Mouse (Mus musculus) thymus, postnatal 0 days (tissue): ENCODE measurements around the gene H2-Q4. TPM values are rescaled to one million over a fixed set of nuclear protein-coding genes. Genes with fewer than 3 reads are reported as not detected.
A peak's percentile ranks its signal among the peaks of the same experiment; 100 is the strongest.
"Not testable (repeated sequence)": the region's sequence is repeated elsewhere in the genome, so short reads cannot be mapped to it uniquely, and the experiment has no call there.

Source experiments
- DNase-seq: peaks from one replicate; pipeline ENCODE4 v3.0.0-alpha.2; 2015; ENCODE audit warnings: low spot score
- polyA plus RNA-seq: library from polyadenylated mRNA; unstranded; fragments of >200 nt; fragmentation: Nextera tagmentation; extraction: Ambion mirVana; gene quantifications from 2 replicates; pipeline ENCODE4 v1.2.1, GENCODE M21; 2015

Gene H2-Q4
- polyA plus RNA-seq, 1 experiment from 2014 or later = 18.4 TPM

- DNase-seq = not testable (repeated sequence)
Measured at GRCm38 (mm10) chr17:35419564-35419963, 40.1 kb downstream of the H2-Q4 start.

- peak; percentile 69 for DNase-seq
Measured at GRCm38 (mm10) chr17:35420206-35420810, 40.9 kb downstream of the H2-Q4 start.

GRCm38 (mm10) chr17:35421331-35421730, 41.9 kb downstream of the H2-Q4 start:
- not testable (repeated sequence) for DNase-seq

GRCm38 (mm10) chr17:35422360-35422759, 42.9 kb downstream of the H2-Q4 start:
- DNase-seq = not testable (repeated sequence)

GRCm38 (mm10) chr17:35423131-35423810, 43.9 kb downstream of the H2-Q4 start:
- not testable (repeated sequence) for DNase-seq

- DNase-seq = not testable (repeated sequence)
Measured at GRCm38 (mm10) chr17:35424106-35424505, 44.7 kb downstream of the H2-Q4 start.

GRCm38 (mm10) chr17:35424624-35425416, 45.4 kb downstream of the H2-Q4 start, which contains the start of gene H2-Q6:
Gene H2-Q6, plus strand, starts transcription at chr17:35424850.
- not testable (repeated sequence) for DNase-seq

GRCm38 (mm10) chr17:35425474-35425873, 46.1 kb downstream of the H2-Q4 start:
- not testable (repeated sequence) for DNase-seq

GRCm38 (mm10) chr17:35428883-35429282, 49.5 kb downstream of the H2-Q4 start:
- DNase-seq = not testable (repeated sequence)

- not testable (repeated sequence) for DNase-seq
Measured at GRCm38 (mm10) chr17:35430671-35431070, 51.3 kb downstream of the H2-Q4 start.

GRCm38 (mm10) chr17:35432167-35432566, 52.8 kb downstream of the H2-Q4 start:
- not testable (repeated sequence) for DNase-seq

- DNase-seq = peak; percentile 69
Measured at GRCm38 (mm10) chr17:35434836-35435235, 55.4 kb downstream of the H2-Q4 start.

Other genes with a start within 250 kb of the H2-Q4 start
- 0.18 and 0.21 TPM in 2 replicates for gene Apom, start 247.6 kb upstream of the H2-Q4 start, polyA plus RNA-seq
- gene Bag6, start 244.4 kb upstream of the H2-Q4 start, polyA plus RNA-seq = 42.3 and 48.0 TPM in 2 replicates
- gene Prrc2a, start 214.7 kb upstream of the H2-Q4 start, polyA plus RNA-seq = 81.3 and 113 TPM in 2 replicates
- 45.2 and 47.2 TPM in 2 replicates for gene Aif1, start 203.5 kb upstream of the H2-Q4 start, polyA plus RNA-seq
- 35.3 and 41.8 TPM in 2 replicates for gene Lst1, start 191.2 kb upstream of the H2-Q4 start, polyA plus RNA-seq
- 144 and 167 TPM in 2 replicates for gene Ltb, start 185.2 kb upstream of the H2-Q4 start, polyA plus RNA-seq
- 4.2 and 5.7 TPM in 2 replicates for gene Tnf, start 177.6 kb upstream of the H2-Q4 start, polyA plus RNA-seq
- gene Lta, start 174.3 kb upstream of the H2-Q4 start, polyA plus RNA-seq = 4.4 and 4.7 TPM in 2 replicates
- gene Gm16181, start 158.8 kb upstream of the H2-Q4 start, polyA plus RNA-seq = 0.26 and 0.69 TPM in 2 replicates
- gene Atp6v1g2, start 146.0 kb upstream of the H2-Q4 start, polyA plus RNA-seq = 1.3 and 1.8 TPM in 2 replicates
- 14.0 and 16.8 TPM in 2 replicates for gene Nfkbil1, start 143.8 kb upstream of the H2-Q4 start, polyA plus RNA-seq
- gene Ddx39b, start 137.9 kb upstream of the H2-Q4 start, polyA plus RNA-seq = 423 and 446 TPM in 2 replicates
- gene H2-D1, start 116.9 kb upstream of the H2-Q4 start, polyA plus RNA-seq = 441 and 555 TPM in 2 replicates
- gene H2-Q1, start 59.2 kb upstream of the H2-Q4 start, polyA plus RNA-seq = 1.4 and 1.9 TPM in 2 replicates
- gene H2-Q2, start 37.4 kb upstream of the H2-Q4 start, polyA plus RNA-seq = 68.4 and 69.8 TPM in 2 replicates
- 22.7 and 22.9 TPM in 2 replicates for gene H2-Q6, start 45.2 kb downstream of the H2-Q4 start, polyA plus RNA-seq
- gene H2-Q7, start 59.5 kb downstream of the H2-Q4 start, polyA plus RNA-seq = 37.3 and 38.8 TPM in 2 replicates
- 3.3 and 3.8 TPM in 2 replicates for gene H2-Q10, start 90.5 kb downstream of the H2-Q4 start, polyA plus RNA-seq
- gene Pou5f1, start 126.4 kb downstream of the H2-Q4 start, polyA plus RNA-seq = 0.44 and 0.62 TPM in 2 replicates
- 75.9 and 80.4 TPM in 2 replicates for gene Tcf19, start 137.2 kb downstream of the H2-Q4 start, polyA plus RNA-seq
- gene Cchcr1, start 137.5 kb downstream of the H2-Q4 start, polyA plus RNA-seq = 8.7 and 9.8 TPM in 2 replicates
- gene Psors1c2, start 153.6 kb downstream of the H2-Q4 start, polyA plus RNA-seq = 10.2 and 12.7 TPM in 2 replicates
- gene Cdsn, start 172.5 kb downstream of the H2-Q4 start, polyA plus RNA-seq = 0.22 and 0.28 TPM in 2 replicates
- 1.3 and 6.3 TPM in 2 replicates for gene 2300002M23Rik, start 187.8 kb downstream of the H2-Q4 start, polyA plus RNA-seq
- not detected in 2 replicates for gene Sfta2, start 221.9 kb downstream of the H2-Q4 start, polyA plus RNA-seq
- gene Gm9573, start 247.0 kb downstream of the H2-Q4 start, polyA plus RNA-seq = 0.18 and 0.23 TPM in 2 replicates